Mouse (Mus musculus): ENCODE results near the gene Kifc5b. TPM values are rescaled to one million over a fixed set of nuclear protein-coding genes. Genes with fewer than 3 reads are reported as not detected.
"Not testable (repeated sequence)": the region's sequence is repeated elsewhere in the genome, so short reads cannot be mapped to it uniquely, and the experiment has no call there.

Kifc5b gene
- 1 to 10 TPM; 1.1 to 1.2 TPM for total RNA-seq (2021)
- long read RNA-seq, experiment 1: 0 reads
- long read RNA-seq, experiment 2, partial matches to known transcripts: 0 of 2 reads
- long read RNA-seq, experiment 2, other reads (novel, unspliced or antisense): 0 of 2 reads

- peak; percentile 98 for DNase-seq (ENCODE audit: low spot score in 2 of 2)
Observed at GRCm38 (mm10) chr17:26916711-26917482, at the start of gene Kifc5b. Gene Kifc5b, plus strand, starts transcription at chr17:26917091.

GRCm38 (mm10) chr17:26868756-26869155 is 48.1 kb upstream of the Kifc5b start:
- DNase-seq (ENCODE audit: low spot score in 2 of 2): no peak

GRCm38 (mm10) chr17:26872870-26873269 is 44.0 kb upstream of the Kifc5b start:
- no peak for DNase-seq (ENCODE audit: low spot score in 2 of 2)

- DNase-seq (ENCODE audit: low spot score in 2 of 2): no peak
Observed at GRCm38 (mm10) chr17:26873502-26873901, 43.4 kb upstream of the Kifc5b start.

GRCm38 (mm10) chr17:26874542-26874941 is 42.3 kb upstream of the Kifc5b start:
- DNase-seq (ENCODE audit: low spot score in 2 of 2): no peak

GRCm38 (mm10) chr17:26877927-26878326 is 39.0 kb upstream of the Kifc5b start:
- no peak for DNase-seq (ENCODE audit: low spot score in 2 of 2)

- no peak for DNase-seq (ENCODE audit: low spot score in 2 of 2)
Observed at GRCm38 (mm10) chr17:26879235-26879634, 37.7 kb upstream of the Kifc5b start.

GRCm38 (mm10) chr17:26882706-26883105 is 34.2 kb upstream of the Kifc5b start:
- no peak for DNase-seq (ENCODE audit: low spot score in 2 of 2)

- no peak for DNase-seq (ENCODE audit: low spot score in 2 of 2)
Observed at GRCm38 (mm10) chr17:26883585-26883984, 33.3 kb upstream of the Kifc5b start.

GRCm38 (mm10) chr17:26884995-26885926 is 31.6 kb upstream of the Kifc5b start:
- DNase-seq (ENCODE audit: low spot score in 2 of 2): peak; percentile 80

- peak; percentile 85 to 89 for DNase-seq (ENCODE audit: low spot score in 2 of 2)
Observed at GRCm38 (mm10) chr17:26886047-26886749, 30.7 kb upstream of the Kifc5b start.

GRCm38 (mm10) chr17:26887926-26888325 is 29.0 kb upstream of the Kifc5b start:
- DNase-seq (ENCODE audit: low spot score in 2 of 2): no peak

- no peak for DNase-seq (ENCODE audit: low spot score in 2 of 2)
Observed at GRCm38 (mm10) chr17:26892635-26893375, 24.1 kb upstream of the Kifc5b start.

GRCm38 (mm10) chr17:26893492-26893891 is 23.4 kb upstream of the Kifc5b start:
- DNase-seq (ENCODE audit: low spot score in 2 of 2): no peak

- no peak for DNase-seq (ENCODE audit: low spot score in 2 of 2)
Observed at GRCm38 (mm10) chr17:26894342-26894741, 22.5 kb upstream of the Kifc5b start.

GRCm38 (mm10) chr17:26895578-26895977 is 21.3 kb upstream of the Kifc5b start:
- DNase-seq (ENCODE audit: low spot score in 2 of 2): peak; percentile 68 to 74

GRCm38 (mm10) chr17:26900916-26901315 is 16.0 kb upstream of the Kifc5b start:
- no peak for DNase-seq (ENCODE audit: low spot score in 2 of 2)

- no peak for DNase-seq (ENCODE audit: low spot score in 2 of 2)
Observed at GRCm38 (mm10) chr17:26904320-26904719, 12.6 kb upstream of the Kifc5b start.

- not testable (repeated sequence) for DNase-seq (ENCODE audit: low spot score in 2 of 2)
Observed at GRCm38 (mm10) chr17:26907506-26907905, 9.4 kb upstream of the Kifc5b start.

GRCm38 (mm10) chr17:26915248-26915647 is 1.6 kb upstream of the Kifc5b start:
- DNase-seq (ENCODE audit: low spot score in 2 of 2): no peak
